Mouse (Mus musculus): ENCODE measurements around the gene Pax6.

Gene Pax6

DNA sequence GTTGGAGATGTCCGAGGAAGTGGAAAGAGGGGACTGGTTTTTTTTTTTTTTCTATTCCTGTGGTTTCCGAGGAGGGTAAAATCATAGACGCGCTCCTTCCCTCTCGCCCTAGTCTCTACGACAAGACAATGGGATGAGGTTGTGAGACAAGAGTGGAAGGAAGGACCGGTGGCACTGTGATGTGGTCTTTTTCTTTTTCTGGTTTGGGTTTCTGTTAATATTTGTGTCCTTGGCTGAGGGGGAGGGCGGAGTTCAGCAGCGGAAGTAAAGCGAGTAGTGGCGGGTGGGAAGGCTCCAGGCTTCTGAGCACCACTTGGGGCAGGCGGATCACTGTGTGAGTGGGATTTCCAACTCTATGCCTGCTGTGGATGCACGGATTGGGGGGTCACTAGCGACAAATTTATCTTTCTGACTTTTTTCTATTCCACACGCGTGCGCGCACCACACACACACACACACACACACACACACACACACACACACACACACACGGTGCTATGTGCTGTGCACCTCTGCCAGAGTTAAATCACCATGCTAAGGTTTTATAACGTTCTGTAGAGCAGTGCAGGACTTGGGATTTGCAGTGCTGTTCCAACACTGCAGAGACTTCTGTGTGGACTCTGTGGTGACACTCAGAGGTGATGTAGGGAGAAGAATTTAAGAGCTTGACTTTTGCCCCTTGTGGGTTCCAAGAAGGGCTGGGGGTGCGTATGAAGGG, 14.1 kb downstream of the Pax6 start:
- DNase-seq (ENCODE audit: low read depth, low spot score): peak; percentile 19

DNA sequence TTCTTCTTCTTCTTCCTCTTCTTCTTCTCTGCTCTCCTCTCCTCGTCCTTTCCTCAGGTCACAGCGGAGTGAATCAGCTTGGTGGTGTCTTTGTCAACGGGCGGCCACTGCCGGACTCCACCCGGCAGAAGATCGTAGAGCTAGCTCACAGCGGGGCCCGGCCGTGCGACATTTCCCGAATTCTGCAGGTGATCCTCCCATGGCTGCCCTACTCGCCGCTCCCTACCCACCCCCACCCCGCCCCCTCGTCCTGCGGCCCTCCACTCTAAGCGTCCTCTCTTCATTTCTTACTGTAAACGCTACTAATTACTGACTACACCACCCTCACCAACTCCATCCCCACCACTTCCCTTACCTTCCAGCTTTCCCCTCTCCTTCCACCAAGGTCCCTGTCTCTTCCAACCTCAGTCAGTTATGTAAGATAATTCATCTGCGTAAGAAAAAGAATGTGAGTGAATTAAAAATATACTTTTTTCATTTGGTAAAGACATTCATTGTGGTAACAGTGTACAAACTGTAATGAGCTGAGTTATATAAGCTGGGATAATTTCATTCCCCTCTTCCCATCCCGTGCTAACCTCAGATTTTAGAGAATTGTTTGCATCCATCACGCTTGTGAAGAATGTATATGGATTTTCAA, 15.2 kb downstream of the Pax6 start:
- peak; percentile 54 for DNase-seq (ENCODE audit: low read depth, low spot score)

DNA sequence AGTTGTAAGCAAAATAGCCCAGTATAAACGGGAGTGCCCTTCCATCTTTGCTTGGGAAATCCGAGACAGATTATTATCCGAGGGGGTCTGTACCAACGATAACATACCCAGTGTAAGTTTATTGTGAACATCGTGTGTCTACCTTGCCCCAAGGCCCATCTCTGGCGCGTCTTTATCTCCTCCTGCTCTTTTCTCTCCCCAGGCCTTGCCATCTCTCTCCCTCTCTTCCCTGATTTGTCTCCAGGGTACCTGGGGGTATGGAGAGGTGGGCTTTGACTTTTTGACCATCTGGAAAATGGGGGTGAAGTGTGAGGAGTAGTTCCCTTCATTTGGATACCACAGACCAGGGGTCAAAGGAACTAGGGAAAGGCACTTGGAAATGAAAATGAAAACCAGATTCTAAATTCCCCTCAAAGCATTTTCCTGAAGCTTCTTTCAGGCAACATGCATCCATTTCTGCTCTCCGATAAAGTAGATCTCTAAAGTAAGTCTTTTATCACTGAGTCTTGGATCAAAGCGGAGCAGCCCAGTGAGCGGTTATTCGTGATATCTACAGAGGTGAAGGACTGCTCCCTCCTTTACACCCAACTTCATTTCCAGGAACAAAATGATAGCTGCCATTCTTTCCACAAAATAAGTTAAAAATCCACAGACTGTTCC, 16.4 kb downstream of the Pax6 start:
- no peak for DNase-seq (ENCODE audit: low read depth, low spot score)

DNA sequence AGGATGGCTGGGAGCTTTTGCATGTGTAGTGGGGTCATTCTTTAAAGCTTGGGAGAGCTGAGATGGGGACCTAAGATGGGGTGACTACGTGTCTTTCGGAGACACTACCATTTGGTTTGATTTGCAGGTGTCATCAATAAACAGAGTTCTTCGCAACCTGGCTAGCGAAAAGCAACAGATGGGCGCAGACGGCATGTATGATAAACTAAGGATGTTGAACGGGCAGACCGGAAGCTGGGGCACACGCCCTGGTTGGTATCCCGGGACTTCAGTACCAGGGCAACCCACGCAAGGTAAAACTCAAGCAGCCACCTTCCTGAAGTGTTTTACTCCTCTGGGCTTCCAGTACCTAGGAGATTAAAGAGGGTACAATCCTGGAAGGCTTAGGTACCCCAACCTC, 17.0 kb downstream of the Pax6 start:
- DNase-seq (ENCODE audit: low read depth, low spot score): no peak

DNA sequence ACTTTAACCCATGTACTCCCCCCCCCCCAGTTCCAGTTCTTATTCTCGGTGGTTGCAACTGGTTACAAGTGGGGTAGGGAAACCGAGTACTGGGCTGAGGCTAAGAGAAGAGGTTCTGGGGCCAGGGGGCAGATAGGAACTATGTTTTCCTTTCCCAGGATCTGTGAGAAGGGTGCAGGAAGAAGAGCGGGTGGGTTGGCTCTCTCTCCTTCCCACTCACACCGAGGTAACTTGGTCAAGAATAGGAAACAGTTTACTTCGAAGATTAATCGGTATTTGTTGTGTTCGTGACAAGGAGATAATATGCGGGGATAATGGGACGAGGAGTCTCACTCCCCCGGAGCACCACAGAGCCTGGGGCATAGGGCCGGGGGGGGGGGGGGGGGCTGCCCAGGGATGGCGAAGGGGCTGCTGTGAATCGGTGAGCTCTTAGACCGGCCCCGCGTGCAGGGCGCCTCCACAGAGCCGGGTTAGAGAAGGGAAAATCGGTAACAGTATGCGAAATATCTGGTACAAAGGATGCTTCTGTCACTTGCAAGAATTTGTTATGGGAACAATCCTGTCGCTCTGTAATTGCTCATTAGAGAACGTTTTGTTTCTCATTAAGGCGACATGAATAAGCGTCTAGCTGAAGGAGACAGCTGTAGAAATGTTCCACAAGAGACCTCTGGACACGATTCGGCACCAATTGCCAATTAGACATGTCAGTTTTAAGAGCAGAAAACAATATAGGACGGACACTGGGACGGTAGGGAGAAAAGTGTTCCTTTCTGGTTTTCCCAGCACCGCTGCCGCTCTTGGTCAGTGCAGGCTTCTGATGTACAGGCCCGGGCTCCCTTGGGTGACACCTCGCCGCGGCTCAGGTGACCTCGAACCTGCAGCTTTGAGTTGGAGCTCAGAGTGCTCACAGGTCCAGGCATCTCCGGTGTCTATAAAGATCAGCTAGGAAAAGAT, 17.9 kb downstream of the Pax6 start:
- DNase-seq (ENCODE audit: low read depth, low spot score): no peak

DNA sequence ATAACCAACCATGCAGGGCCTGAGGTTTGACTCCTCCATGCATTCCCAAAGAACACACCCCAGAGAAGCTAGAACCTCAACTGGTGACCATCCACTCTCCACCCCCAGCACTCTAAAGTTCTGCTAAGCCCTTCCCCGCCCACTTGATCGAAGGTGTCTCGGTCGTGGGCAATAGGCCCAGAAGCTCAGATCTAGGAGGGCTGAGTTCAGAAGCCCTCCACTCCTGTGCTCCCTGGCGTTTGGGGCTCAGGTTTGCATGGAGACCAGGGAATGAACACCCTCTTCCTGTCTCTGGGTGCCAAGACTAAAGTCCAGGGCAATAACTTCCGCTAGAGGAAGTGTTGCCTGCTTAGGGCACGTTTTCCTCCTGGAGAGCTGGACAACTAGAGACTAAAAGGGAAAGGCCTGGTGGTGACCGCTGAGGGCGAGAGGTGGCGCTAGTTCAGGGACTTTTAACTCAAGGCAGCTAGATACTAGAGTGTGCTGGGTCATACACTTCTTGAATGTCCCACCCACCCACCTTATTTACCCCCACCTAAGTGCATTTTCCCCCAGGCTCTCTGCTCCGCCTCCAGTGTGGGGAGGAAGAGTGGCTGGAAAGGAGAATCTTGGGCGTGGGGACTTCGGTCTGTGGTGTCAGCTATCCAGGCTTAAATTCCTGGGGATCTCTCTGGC, 18.8 kb downstream of the Pax6 start:
- DNase-seq (ENCODE audit: low read depth, low spot score): peak; percentile 59

DNA sequence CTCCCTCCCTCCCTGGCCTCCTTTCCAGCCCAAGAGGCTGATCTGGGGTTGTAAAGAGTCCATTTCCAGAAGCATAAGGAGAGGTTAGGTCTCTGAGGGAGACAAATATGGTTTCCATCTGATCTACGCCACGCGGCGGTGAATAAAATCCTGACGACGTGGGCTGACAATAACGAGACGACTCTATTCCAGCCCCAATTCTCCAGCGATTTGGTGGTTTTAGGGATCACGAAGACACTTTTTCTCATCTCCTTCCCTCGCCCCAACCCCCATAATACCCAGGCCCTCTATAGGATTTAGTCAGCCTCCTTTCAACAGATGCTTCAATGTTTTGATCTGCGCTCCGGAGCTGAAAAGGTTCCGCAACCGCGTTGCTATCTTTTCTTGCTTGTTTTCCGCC, 19.3 kb downstream of the Pax6 start:
- peak; percentile 20 for DNase-seq (ENCODE audit: low read depth, low spot score)

DNA sequence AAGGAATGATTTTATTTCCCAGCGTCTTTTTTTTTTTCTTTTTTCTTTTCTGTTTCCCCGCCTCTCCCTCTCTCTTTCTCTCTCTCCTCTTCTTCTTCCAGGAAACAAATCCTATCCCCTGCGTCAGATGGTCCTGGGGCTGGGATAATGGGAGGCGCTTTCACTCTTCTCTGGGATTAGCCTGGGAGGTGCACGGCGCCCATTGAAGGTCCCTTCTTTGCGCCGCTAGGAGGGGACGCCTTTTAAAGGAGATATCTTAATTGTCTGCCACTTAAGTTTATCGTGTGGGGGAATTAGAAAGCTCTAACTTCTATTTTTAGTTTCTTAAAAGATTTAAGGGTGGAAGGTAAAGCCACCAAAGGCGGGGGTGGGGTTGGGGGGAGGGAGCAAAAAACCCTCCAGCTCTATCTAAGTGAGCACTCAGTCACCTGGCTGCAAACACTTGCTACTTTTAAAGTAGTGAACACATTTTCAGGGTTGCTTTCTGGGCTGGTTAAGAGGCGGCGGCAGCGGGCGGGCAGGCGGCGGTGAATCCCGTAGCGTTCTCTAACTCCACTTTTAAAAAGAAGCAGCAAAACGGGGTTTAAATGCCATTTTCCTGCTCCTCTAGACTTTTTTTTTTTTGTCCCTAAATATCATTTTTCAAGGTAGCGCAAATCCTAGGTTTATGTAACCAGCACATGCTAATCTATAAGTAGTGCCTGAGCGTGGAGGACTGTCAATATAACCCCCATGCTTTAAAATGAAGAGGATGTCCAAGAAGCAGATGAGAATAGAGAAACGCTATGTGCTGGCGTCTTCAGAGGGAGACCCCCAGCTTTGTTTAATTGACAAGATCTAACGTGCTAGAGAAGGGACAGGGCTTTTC, 20.0 kb downstream of the Pax6 start:
- peak; percentile 44 for DNase-seq (ENCODE audit: low read depth, low spot score)

DNA sequence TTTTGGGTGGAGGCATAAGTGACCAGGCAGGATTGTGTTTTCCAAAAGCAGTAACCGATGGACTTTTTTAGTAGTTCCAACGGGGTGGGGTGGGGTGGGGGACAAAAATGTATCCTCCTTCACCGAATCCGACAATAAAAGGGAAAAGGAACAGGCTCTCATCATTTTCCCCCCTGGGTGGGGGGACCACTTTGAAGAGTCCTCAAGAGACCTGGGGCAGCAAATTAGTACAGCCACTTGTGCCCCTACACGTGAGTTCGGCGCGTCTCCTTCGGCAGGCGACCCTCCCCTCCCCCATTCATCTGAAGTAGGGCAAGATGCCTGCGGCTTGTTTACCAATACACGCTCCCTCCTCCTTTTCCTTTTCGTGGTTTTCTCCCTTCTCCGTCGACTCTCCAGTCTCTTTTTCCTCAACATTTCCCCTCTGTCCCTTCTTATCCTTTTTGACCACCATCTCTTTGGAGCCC, 20.6 kb downstream of the Pax6 start:
- DNase-seq (ENCODE audit: low read depth, low spot score): peak; percentile 20

DNA sequence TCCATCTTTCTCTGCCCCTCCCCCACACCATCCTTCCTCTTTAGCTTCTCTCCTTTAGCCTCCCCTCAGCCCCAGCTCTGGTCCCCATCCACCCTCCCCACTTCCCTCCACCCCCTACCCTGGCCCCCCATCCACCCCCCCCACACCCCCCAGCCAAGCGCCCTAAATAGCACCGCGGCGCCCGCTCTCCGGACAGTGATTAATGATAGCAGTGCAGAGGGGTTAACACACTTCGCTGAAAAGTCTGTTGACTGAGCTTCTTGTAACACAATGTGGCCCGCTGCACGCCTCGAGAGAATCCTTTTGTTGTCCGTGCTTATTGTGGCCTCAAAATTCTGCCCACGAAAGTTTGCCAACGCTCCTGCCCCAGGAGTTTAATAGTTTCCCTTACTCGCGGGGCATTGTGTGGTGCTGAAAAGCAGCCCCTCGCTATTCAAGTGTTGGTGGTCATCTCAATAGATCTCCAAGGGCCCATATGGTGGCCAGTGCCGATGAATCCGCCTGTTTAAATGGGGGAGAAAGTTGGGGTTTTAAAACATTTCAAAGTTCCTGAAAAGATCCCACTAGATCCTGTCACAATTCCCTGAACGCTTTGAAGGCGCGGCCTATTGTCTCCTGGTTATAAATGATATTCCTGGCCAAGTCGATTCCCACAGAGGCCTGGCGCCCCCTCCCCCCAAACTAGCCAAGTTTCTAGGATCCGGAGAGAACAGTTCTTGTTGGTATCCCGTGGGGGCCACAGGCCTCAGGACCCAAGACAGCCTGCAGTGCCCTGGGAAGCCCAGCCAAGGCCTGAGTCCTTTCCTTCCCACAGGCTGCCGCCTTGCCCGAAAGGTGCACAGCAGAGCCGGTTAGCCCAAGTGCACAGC, 21.3 kb downstream of the Pax6 start:
- DNase-seq (ENCODE audit: low read depth, low spot score): peak; percentile 16

DNA sequence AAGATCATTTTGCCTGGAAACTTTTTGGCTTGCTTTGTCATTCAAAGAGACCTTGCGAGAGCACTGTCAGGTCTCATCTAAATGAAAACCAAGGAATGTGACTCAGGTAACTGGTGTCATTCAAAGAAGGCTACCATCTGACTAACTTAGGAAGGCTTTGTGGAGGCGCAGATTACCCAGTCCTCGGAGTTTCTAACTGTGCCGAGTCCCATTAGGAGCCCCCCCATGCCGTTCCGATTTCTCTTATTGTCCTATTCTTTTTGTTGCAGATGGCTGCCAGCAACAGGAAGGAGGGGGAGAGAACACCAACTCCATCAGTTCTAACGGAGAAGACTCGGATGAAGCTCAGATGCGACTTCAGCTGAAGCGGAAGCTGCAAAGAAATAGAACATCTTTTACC, 22.6 kb downstream of the Pax6 start:
- DNase-seq (ENCODE audit: low read depth, low spot score): peak; percentile 68

DNA sequence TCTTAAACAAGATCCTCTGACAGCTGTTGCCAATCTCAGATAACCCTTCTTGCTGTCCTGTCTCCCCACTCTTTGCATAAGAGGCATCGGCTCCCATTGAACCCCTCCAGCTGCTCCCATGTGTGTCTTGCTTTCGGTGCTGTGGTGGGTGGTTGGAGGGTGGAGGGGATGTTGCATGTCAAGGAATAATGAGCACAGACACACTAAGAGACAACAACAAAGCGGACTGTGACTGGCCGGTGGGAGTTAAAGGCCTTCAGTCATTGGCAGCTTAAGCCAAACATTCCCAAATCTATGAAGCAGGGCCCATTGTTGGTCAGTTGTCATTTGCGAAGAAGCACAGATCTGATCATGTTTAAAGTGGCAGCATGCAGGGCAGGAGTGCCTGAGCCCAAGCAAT, 29.0 kb downstream of the Pax6 start:
- DNase-seq (ENCODE audit: low read depth, low spot score): no peak

DNA sequence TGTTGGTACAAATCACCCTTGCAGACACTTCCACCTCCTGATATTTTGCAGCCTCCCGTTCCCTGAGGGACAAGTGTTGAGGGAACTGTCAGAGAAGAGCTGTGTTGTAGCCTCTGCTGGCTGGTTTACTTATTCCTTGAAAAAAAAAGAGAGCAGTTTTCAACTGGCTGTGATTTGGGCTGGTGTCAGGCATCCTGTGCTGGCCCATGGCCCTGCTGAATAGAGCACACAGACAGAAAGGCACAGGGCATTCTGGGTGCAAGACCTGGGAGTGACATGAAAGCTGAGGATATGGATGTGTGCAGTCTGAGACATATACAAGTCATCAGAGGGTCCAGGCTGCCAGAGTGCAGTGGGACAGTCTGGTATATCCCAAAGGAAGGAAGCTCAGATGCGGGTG, 29.9 kb downstream of the Pax6 start:
- DNase-seq (ENCODE audit: low read depth, low spot score): no peak

DNA sequence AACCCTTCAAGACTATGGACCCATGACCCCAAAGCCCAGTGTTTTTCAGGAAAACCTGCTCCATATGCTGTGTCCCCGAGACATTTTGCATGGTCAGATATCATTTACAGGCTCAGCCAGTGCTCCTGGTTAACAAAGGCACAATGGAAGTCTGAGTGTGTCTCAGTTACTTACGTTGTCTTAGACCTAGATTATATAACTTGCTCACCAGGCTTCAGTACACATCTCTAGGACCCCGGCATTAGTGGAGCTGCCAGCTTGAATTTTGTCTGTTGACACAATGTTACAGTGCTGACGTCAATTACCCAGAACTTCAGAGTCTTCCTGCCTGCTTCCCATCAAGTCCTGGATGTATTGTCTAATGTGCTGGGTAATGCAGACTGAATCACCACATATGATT, 33.1 kb downstream of the Pax6 start:
- DNase-seq (ENCODE audit: low read depth, low spot score): no peak

DNA sequence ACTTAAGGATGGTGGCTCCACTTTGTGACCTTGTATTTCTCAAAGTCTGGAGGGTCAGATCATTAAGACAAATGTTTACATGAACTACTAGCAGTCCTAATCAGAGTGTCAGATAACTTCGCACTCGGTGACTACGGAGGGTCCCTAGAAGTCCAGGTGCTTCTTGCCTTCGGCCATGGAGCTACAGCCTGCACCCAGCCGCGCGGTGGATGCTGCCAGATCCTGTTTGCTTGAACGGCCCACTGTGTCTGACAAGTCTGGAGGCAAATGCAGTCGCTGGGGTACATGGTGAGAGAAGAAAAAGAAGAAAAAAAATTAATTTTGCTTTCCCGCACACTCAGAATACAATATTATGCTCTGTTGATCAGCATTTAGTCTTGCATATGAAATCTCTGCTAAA, 33.9 kb downstream of the Pax6 start:
- DNase-seq (ENCODE audit: low read depth, low spot score): no peak

DNA sequence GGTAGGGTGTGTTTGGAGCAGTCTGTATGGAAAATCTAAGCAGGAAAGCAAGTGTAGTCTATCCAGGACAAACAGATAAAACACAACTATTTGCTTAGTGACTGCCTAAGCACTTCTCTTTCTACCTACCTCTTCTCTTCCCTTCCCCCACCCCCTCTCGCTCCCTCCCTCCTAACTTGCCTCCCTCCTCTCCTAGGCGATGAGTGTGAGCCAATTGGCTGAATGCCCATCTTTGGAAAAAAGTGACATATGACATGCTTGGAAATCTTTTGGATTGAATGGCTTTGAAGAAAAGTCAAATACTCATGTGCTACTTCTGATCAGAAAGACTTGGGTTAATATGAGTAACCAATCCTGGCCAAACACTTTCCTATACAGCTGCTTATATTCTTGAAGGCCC, 36.6 kb downstream of the Pax6 start:
- DNase-seq (ENCODE audit: low read depth, low spot score): no peak

DNA sequence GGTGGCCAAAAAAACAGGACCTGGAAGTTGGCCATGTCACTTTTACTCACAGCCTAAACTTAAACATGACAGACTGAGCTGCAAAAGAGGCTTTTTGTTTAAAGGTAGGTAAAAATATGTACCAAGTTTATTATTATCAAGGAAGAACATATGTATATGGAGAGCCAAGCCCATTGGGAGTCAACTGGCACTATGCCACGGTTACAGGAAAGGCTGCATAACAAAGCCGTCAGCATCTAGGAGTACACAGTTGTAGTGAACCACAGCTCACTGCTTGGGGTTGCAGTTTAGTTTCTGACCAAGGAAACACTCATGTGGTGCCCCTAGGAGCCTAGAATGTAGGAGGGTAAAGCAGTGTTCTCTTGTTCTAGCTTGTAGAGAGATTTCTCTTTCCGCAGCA, 40.4 kb downstream of the Pax6 start:
- DNase-seq (ENCODE audit: low read depth, low spot score): no peak

DNA sequence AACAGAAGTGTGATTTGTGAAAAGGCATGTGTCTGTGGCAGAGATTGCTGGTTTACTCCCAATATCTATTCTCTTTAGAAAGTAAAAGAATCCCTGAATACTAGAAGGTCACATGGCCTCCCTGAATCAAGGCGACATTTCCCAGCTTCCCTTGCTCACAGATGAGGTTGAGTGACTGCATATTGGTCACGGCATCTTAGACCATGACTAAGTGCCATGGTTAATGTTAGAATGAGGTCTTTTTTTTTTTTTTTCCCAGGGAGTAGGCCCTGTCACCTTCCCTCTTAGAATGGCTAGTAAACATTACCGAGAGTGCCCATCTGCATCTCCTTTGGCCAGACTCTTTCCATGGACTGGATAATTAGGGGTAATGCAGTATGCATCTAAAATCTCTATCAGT, 41.8 kb downstream of the Pax6 start:
- DNase-seq (ENCODE audit: low read depth, low spot score): no peak

DNA sequence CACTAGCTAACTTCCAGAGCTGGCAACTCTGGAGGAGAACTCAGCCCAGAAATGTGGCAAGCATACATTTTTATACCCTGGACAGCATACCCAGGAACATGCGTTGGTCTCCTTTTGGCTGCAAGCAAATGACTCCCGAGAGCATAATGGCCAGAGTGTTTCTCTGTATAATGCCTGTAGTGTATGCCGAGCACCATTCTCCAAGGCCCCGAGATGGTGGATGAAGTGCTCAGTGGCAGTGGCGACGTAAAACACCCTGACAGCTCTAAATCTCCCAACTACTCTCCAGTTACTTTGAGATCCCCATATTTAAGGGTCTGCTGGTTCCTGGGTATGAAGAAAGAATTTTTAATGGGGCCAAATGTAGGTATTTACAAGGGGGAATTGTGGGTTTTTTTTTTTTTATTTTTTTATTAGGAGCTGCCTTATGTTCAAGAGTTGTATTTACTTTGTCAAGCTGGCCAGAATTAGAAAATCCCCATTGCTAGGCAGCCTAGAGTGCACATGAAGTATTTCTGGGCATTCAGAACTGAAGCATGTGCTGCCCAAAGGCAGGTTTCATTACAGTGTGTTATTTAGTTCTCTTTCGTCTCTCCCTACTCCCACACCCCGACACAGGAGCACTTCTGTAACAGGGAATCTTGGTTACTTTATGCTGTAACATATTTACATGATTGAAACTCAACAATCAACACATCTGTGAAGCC, 46.9 kb downstream of the Pax6 start:
- no peak for DNase-seq (ENCODE audit: low read depth, low spot score)
